Mouse (Mus musculus) ES-Bruce4 (cell line): ENCODE measurements around the gene Umad1.

ENCODE experiments used
- CTCF ChIP-seq: IDR thresholded peaks from one replicate; pipeline ENCODE4 v1.8.1; 2011; ENCODE audit warnings: low read depth, low read length
- EP300 ChIP-seq: IDR thresholded peaks from 2 replicates; pipeline ENCODE4 v1.6.1; 2011; ENCODE audit warnings: low read depth, low read length; ENCODE audit not compliant: insufficient read depth
- POLR2A ChIP-seq: IDR thresholded peaks from one replicate; pipeline ENCODE4 v1.8.1; 2011; ENCODE audit warnings: low read length; ENCODE audit not compliant: insufficient read depth

DNA sequence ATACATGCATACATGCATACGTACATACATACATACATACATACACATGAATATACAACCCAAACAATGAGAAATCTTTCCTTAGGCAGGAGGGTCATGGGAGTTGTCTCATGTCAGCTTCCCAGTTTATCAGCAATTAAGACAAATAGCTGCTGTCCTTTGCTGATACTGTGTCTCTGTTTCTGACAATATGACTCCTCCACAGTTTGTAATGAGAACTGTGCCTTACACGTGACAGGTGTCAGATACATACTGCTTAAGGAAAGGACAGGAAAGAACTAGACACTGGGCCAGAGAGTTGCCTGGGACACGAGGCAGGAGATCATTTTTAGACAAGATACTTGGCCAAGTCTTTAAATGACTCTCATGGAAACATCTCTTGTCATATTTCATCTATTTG is 215.2 kb downstream of the Umad1 start:
- TF ChIP-seq CTCF (no peak), EP300 (no peak), POLR2A (no peak)
